Mouse (Mus musculus) midbrain, embryonic 16.5 days (tissue): ENCODE data around the gene Olfr315. TPM values are rescaled to one million over a fixed set of nuclear protein-coding genes. Genes with fewer than 3 reads are reported as not detected.
"Not testable (repeated sequence)": the region's sequence is repeated elsewhere in the genome, so short reads cannot be mapped to it uniquely, and the experiment has no call there.

ENCODE experiments used
- ATAC-seq: fragments of 200-750 bp; cut with Nextera tagmentation; 2 replicates; pipeline ENCODE4 v1.8.0; 2017; ENCODE audit warnings: moderate TSS enrichment
- H3K27ac ChIP-seq: fragments of 300-500 bp; sonication (generic); 2 replicates; pipeline ENCODE4 v1.5.1; 2014; ENCODE audit warnings: mild to moderate bottlenecking, low read length, mixed read lengths
- H3K27me3 ChIP-seq: fragments of 300-500 bp; sonication (generic); 2 replicates; pipeline ENCODE4 v1.6.1; 2014; ENCODE audit warnings: low read depth, low read length, mixed read lengths; ENCODE audit not compliant: control insufficient read depth, insufficient read depth
- H3K36me3 ChIP-seq: fragments of 300-500 bp; sonication (generic); 2 replicates; pipeline ENCODE4 v1.6.1; 2014; ENCODE audit warnings: mild to moderate bottlenecking, low read length, moderate library complexity, mixed read lengths; ENCODE audit not compliant: control insufficient read depth, insufficient read depth
- H3K4me1 ChIP-seq: fragments of 300-500 bp; sonication (generic); 2 replicates; pipeline ENCODE4 v1.6.1; 2014; ENCODE audit warnings: mild to moderate bottlenecking, low read length, mixed read lengths; ENCODE audit not compliant: control insufficient read depth, insufficient read depth
- H3K4me2 ChIP-seq: fragments of 300-500 bp; sonication (generic); 2 replicates; pipeline ENCODE4 v1.6.1; 2014; ENCODE audit warnings: mild to moderate bottlenecking, low read length, mixed read lengths
- H3K4me3 ChIP-seq: fragments of 300-500 bp; sonication (generic); 2 replicates; pipeline ENCODE4 v1.5.1; 2014; ENCODE audit warnings: low read depth, mild to moderate bottlenecking, low read length, moderate library complexity, mixed read lengths
- H3K9ac ChIP-seq: fragments of 300-500 bp; sonication (generic); 2 replicates; pipeline ENCODE4 v1.6.1; 2014; ENCODE audit warnings: low read depth, low read length, mixed read lengths
- H3K9me3 ChIP-seq: fragments of 300-500 bp; sonication (generic); replicated peaks from 2 replicates; pipeline ENCODE4 v1.6.1; 2014; ENCODE audit warnings: mild to moderate bottlenecking, low read length, mixed read lengths; ENCODE audit not compliant: control insufficient read depth, poor library complexity, severe bottlenecking
- WGBS: fragments of 180-500 bp; shearing (Covaris S2); extraction: QIAGEN DNeasy Blood & Tissue Kit; methylation state at CpG from one replicate; pipeline ENCODE4 v1.1.7; 2014; 5-methylcytosine and 5-hydroxymethylcytosine counted together
- polyA plus RNA-seq: library from polyadenylated mRNA; unstranded; fragments of >200 nt; fragmentation: Nextera tagmentation; extraction: Ambion mirVana; gene quantifications from 2 replicates; pipeline ENCODE4 v1.2.1, GENCODE M21; 2015

Olfr315 gene
- polyA plus RNA-seq, 1 experiment from 2014 or later = not detected

- Histone ChIP-seq H3K9me3 (no peaks in the 10 kb centered on the region), H3K4me3 (no peak overlapping the region), H3K4me2 (no peak overlapping the region), H3K27ac (no peak overlapping the region), H3K36me3 (no peaks in the 10 kb centered on the region), H3K4me1 (peaks cover 13% of the 10 kb centered on the region), H3K9ac (no peak overlapping the region), H3K27me3 (no peaks in the 10 kb centered on the region)
- 82% methylated on average over 4 of the region's 4 CpGs for WGBS
- ATAC-seq = no peak
Observed at GRCm38 (mm10) chr11:58803871-58804270, 30.9 kb downstream of the Olfr315 start.

DNA sequence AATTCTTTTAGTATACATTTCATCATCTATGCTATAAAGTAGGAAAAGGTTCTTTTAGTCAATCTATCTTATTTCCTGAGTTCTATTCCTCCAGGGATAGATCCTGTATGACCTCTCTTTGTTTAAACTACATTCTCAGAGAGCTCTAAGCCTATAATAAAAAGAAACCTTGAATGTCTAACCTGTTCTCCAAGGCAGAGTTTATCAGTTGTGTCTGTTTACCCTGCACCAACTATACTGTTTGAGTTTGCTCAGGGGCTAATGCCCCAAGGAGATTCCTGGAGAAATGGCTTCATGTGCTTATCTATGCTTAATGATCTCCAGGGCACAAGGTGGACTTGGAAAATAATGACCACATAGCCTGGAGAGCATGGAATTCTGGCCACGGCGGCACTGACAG lies 31.4 kb downstream of the Olfr315 start:
- ATAC-seq = no peak
- H3K9me3 ChIP-seq = no peaks in the 10 kb centered on the region
- no peak overlapping the region for H3K4me3 ChIP-seq
- H3K9ac ChIP-seq = no peak overlapping the region
- no peaks in the 10 kb centered on the region for H3K36me3 ChIP-seq
- no peak overlapping the region for H3K4me2 ChIP-seq
- H3K4me1 ChIP-seq = peaks cover 13% of the 10 kb centered on the region
- no peak overlapping the region for H3K27ac ChIP-seq
- 85% methylated on average over 2 of the region's 2 CpGs for whole genome bisulfite sequencing
- H3K27me3 ChIP-seq = no peaks in the 10 kb centered on the region

DNA sequence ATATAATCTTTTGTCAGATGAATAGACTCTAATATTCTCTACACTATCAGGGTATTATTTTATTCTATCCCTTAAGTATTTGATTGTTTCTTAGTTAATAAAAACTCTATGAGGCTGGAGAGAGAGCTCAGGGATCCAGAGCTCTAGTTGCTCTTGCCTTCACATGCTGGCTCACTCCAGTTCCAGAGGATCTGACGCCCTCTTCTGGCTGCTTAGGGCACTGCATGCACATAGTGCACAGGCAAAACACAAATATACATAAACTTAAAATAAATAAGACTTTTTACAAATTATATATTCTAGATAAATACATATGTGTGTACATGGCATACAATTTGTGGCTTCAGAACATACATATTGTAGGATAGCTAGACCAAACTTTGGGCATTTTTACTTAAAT lies 39.0 kb downstream of the Olfr315 start:
- Histone ChIP-seq H3K4me3 (no peak overlapping the region), H3K4me2 (no peak overlapping the region), H3K4me1 (no peaks in the 10 kb centered on the region), H3K27me3 (no peaks in the 10 kb centered on the region), H3K9me3 (no peaks in the 10 kb centered on the region), H3K27ac (no peak overlapping the region), H3K9ac (no peak overlapping the region), H3K36me3 (no peaks in the 10 kb centered on the region)
- ATAC-seq = no peak
- WGBS = 0% methylated on average over 1 of the region's 1 CpGs

DNA sequence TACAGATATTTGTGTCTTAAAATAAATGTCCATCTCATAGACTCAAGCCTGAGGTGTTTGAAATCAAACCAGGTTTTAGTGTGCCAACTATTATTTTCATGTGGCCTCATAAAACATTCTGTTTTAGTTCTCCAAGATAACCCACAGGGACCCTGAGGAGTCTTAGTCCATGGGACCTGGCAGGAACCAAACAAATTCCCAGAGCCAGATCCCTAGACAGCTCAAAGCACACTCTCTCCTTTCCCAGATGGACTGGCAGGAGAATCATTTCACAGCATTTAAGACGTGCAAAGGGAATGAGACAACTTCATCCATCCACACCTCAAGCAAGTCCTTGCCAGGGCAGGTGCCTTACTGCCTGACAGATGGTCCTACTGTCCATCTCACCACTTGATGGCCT lies 41.7 kb downstream of the Olfr315 start, which contains the start of gene Olfr313:
Olfr313 (plus strand) TSS at position 301 of the 400 bp plus-strand sequence.
- H3K9ac ChIP-seq, H3K4me2 ChIP-seq, H3K9me3 ChIP-seq, H3K4me3 ChIP-seq, H3K27me3 ChIP-seq, H3K27ac ChIP-seq, H3K36me3 ChIP-seq, ATAC-seq, H3K4me1 ChIP-seq: not testable (repeated sequence)
- WGBS = 64% methylated on average over 1 of the region's 1 CpGs

DNA sequence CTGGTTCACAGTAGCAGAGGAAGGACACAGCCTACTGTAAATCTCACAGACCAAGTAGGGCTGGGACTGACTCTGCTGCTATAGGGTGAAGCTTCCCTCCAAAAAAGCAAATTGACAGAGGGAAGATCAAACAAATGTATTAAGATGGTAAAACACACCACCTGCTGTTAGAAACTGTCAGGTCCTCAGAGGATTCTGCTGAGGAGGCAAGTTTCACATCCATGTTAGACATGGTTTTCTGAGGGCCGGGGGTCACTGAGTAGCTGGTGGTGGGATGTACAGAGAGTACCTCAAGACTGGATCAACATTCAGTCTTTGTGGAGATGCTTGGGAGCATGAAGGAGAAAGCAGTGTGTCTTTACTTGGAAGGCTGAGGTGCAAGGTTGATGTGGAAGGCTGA lies 42.7 kb downstream of the Olfr315 start:
- Histone ChIP-seq H3K9ac (no peak overlapping the region), H3K36me3 (no peaks in the 10 kb centered on the region), H3K4me2 (no peak overlapping the region), H3K9me3 (no peaks in the 10 kb centered on the region), H3K27ac (no peak overlapping the region), H3K4me3 (no peak overlapping the region), H3K4me1 (no peaks in the 10 kb centered on the region), H3K27me3 (no peaks in the 10 kb centered on the region)
- 81% methylated on average over 1 of the region's 1 CpGs for WGBS
- ATAC-seq = no peak

- H3K4me2 ChIP-seq, H3K27me3 ChIP-seq, H3K9ac ChIP-seq, H3K4me3 ChIP-seq, H3K27ac ChIP-seq, H3K9me3 ChIP-seq, ATAC-seq, H3K36me3 ChIP-seq, H3K4me1 ChIP-seq: not testable (repeated sequence)
Observed at GRCm38 (mm10) chr11:58828937-58829336, 55.9 kb downstream of the Olfr315 start, which contains the start of gene Olfr312. Gene Olfr312 (plus strand): TSS chr11:58829237.

DNA sequence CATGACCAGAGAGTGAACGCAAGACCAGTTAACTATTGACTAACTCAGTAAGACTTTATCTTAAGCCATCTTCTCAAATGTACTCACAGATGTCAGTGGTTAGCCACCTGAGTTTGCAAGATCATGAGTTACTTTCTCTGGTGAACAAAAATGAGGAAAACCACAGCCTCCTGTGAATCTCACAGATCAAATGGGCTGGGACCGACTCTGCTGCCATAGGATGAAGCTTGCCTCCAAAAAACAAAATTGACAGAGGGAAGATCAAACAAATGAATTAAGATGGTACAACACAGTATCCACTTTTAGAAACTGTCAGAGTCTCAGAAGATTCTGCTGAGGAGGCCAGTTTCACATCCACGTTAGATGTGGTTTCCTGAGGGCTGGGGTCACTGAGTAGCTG lies 56.8 kb downstream of the Olfr315 start:
- no peak overlapping the region for H3K4me3 ChIP-seq
- H3K9me3 ChIP-seq = no peaks in the 10 kb centered on the region
- no peak overlapping the region for H3K4me2 ChIP-seq
- no peak overlapping the region for H3K9ac ChIP-seq
- WGBS = 75% methylated on average over 3 of the region's 3 CpGs
- H3K4me1 ChIP-seq = no peaks in the 10 kb centered on the region
- H3K36me3 ChIP-seq = no peaks in the 10 kb centered on the region
- H3K27ac ChIP-seq = no peak overlapping the region
- ATAC-seq = no peak
- H3K27me3 ChIP-seq = no peaks in the 10 kb centered on the region

Other genes with a start within 250 kb of the Olfr315 start
- not detected in 2 replicates for gene Olfr330, start 238.4 kb upstream of the Olfr315 start, polyA plus RNA-seq
- not detected in 2 replicates for gene Olfr329-ps, start 226.8 kb upstream of the Olfr315 start, polyA plus RNA-seq
- gene Olfr328, start 217.6 kb upstream of the Olfr315 start, polyA plus RNA-seq = 0.07 TPM in 1 of 2 replicates, not detected in the other
- not detected in 2 replicates for gene Olfr224, start 202.6 kb upstream of the Olfr315 start, polyA plus RNA-seq
- not detected in 2 replicates for gene Olfr325, start 195.5 kb upstream of the Olfr315 start, polyA plus RNA-seq
- 0.05 and 0.10 TPM in 2 replicates for gene Olfr324, start 178.1 kb upstream of the Olfr315 start, polyA plus RNA-seq
- gene 2210407C18Rik, start 157.1 kb upstream of the Olfr315 start, polyA plus RNA-seq = not detected in 2 replicates
- gene Olfr323, start 142.7 kb upstream of the Olfr315 start, polyA plus RNA-seq = not detected in 2 replicates
- gene Trim58, start 132.7 kb upstream of the Olfr315 start, polyA plus RNA-seq = 0.15 and 0.19 TPM in 2 replicates
- gene Olfr322, start 114.4 kb upstream of the Olfr315 start, polyA plus RNA-seq = not detected in 2 replicates
- gene Olfr320, start 92.1 kb upstream of the Olfr315 start, polyA plus RNA-seq = not detected in 2 replicates
- gene Olfr319, start 74.0 kb upstream of the Olfr315 start, polyA plus RNA-seq = not detected in 2 replicates
- gene Olfr318, start 49.2 kb upstream of the Olfr315 start, polyA plus RNA-seq = not detected in 2 replicates
- 0.10 and 0.13 TPM in 2 replicates for gene Olfr317, start 34.0 kb upstream of the Olfr315 start, polyA plus RNA-seq
- not detected in 2 replicates for gene Olfr316, start 20.5 kb upstream of the Olfr315 start, polyA plus RNA-seq
- not detected in 2 replicates for gene Olfr314, start 9.8 kb downstream of the Olfr315 start, polyA plus RNA-seq
- 13.6 and 15.3 TPM in 2 replicates for gene Fam183b, start 28.8 kb downstream of the Olfr315 start, polyA plus RNA-seq
- not detected in 2 replicates for gene Olfr313, start 41.8 kb downstream of the Olfr315 start, polyA plus RNA-seq
- gene Olfr312, start 56.0 kb downstream of the Olfr315 start, polyA plus RNA-seq = not detected in 2 replicates
- gene Olfr311, start 66.1 kb downstream of the Olfr315 start, polyA plus RNA-seq = not detected in 2 replicates
- gene Gm12258, start 74.0 kb downstream of the Olfr315 start, polyA plus RNA-seq = 24.7 and 26.1 TPM in 2 replicates
- 13.9 and 15.0 TPM in 2 replicates for gene 2810021J22Rik, start 94.0 kb downstream of the Olfr315 start, polyA plus RNA-seq
- 6.8 and 8.1 TPM in 2 replicates for gene Zfp39, start 131.0 kb downstream of the Olfr315 start, polyA plus RNA-seq
- not detected in 2 replicates for gene Btnl10, start 144.7 kb downstream of the Olfr315 start, polyA plus RNA-seq
- 550 and 556 TPM in 2 replicates for gene Rnf187, start 165.7 kb downstream of the Olfr315 start, polyA plus RNA-seq
- 345 and 399 TPM in 2 replicates for gene Hist3h2ba, start 175.7 kb downstream of the Olfr315 start, polyA plus RNA-seq
- gene Hist3h2a, start 181.5 kb downstream of the Olfr315 start, polyA plus RNA-seq = 107 and 115 TPM in 2 replicates
- gene Trim17, start 181.5 kb downstream of the Olfr315 start, polyA plus RNA-seq = 1.3 and 2.1 TPM in 2 replicates
- gene Trim11, start 204.9 kb downstream of the Olfr315 start, polyA plus RNA-seq = 19.5 and 22.3 TPM in 2 replicates